Mouse (Mus musculus) myocyte (in vitro differentiated cells): ENCODE data around the gene Sh3gl3. TPM values are rescaled to one million over a fixed set of nuclear protein-coding genes. Genes with fewer than 3 reads are reported as not detected.
A peak's percentile ranks its signal among the peaks of the same experiment; 100 is the strongest.

ENCODE experiments used
- H3K27me3 ChIP-seq: one replicate; pipeline ENCODE4 v1.6.1; 2011; ENCODE audit not compliant: control insufficient read depth, insufficient read depth, insufficient read length
- H3K36me3 ChIP-seq: one replicate; pipeline ENCODE4 v1.6.1; 2011; ENCODE audit not compliant: control insufficient read depth, insufficient read depth
- H3K4me2 ChIP-seq: one replicate; pipeline ENCODE4 v1.6.1; 2011; ENCODE audit warnings: low read depth, control low read depth
- H3K4me3 ChIP-seq: one replicate; pipeline ENCODE4 v1.5.1; 2011; ENCODE audit warnings: mild to moderate bottlenecking, control low read depth, moderate library complexity
- H3K79me2 ChIP-seq: one replicate; pipeline ENCODE4 v1.6.1; 2011; ENCODE audit not compliant: control insufficient read depth, insufficient read depth
- H3ac ChIP-seq: one replicate; pipeline ENCODE4 v1.6.1; 2011; ENCODE audit not compliant: control insufficient read depth, insufficient read length
- CEBPB ChIP-seq: IDR thresholded peaks from 2 replicates; pipeline ENCODE4 v1.6.1; 2011; ENCODE audit warnings: mild to moderate bottlenecking, moderate library complexity; ENCODE audit not compliant: poor library complexity, insufficient read depth, severe bottlenecking
- E2F4 ChIP-seq: IDR thresholded peaks from one replicate; pipeline ENCODE4 v1.6.1; 2011; ENCODE audit warnings: mild to moderate bottlenecking, control low read depth, moderate library complexity; ENCODE audit not compliant: insufficient read depth
- MAX ChIP-seq: IDR thresholded peaks from one replicate; pipeline ENCODE4 v1.6.1; 2011; ENCODE audit warnings: low read depth, mild to moderate bottlenecking, control low read depth
- MYOD1 ChIP-seq, 3 experiments: IDR thresholded peaks; one replicate each; pipeline ENCODE4 v1.6.1; 2011; ENCODE audit warnings: control low read depth in 2 of 3, low read depth in 2 of 3, mild to moderate bottlenecking in 2 of 3, moderate library complexity in 1 of 3; ENCODE audit not compliant: insufficient read length in 2 of 3, control insufficient read depth in 1 of 3
- MYOG ChIP-seq, 3 experiments: IDR thresholded peaks; one replicate each; pipeline ENCODE4 v1.6.1; 2011; ENCODE audit warnings: control low read depth in 2 of 3, low read depth in 2 of 3, mild to moderate bottlenecking in 2 of 3; ENCODE audit not compliant: insufficient read length in 2 of 3, control insufficient read depth in 1 of 3, insufficient read depth in 1 of 3
- POLR2A ChIP-seq: IDR thresholded peaks from one replicate; pipeline ENCODE4 v1.6.1; 2011; ENCODE audit warnings: low read depth, mild to moderate bottlenecking, control low read depth, moderate library complexity; ENCODE audit not compliant: insufficient read length
- POLR2AphosphoS2 ChIP-seq: IDR thresholded peaks from one replicate; pipeline ENCODE4 v1.6.1; 2011; ENCODE audit warnings: low read depth, control low read depth; ENCODE audit not compliant: insufficient read length
- REST ChIP-seq: IDR thresholded peaks from one replicate; pipeline ENCODE4 v1.6.1; 2011; ENCODE audit warnings: mild to moderate bottlenecking, control low read depth, moderate library complexity; ENCODE audit not compliant: insufficient read depth, insufficient read length
- SRF ChIP-seq: IDR thresholded peaks from one replicate; pipeline ENCODE4 v1.6.1; 2011; ENCODE audit warnings: low read depth; ENCODE audit not compliant: control insufficient read depth, insufficient read length
- TCF12 ChIP-seq: IDR thresholded peaks from one replicate; pipeline ENCODE4 v1.6.1; 2011; ENCODE audit warnings: mild to moderate bottlenecking, control low read depth; ENCODE audit not compliant: poor library complexity, insufficient read depth, severe bottlenecking
- TCF3 ChIP-seq: IDR thresholded peaks from one replicate; pipeline ENCODE4 v1.6.1; 2011; ENCODE audit warnings: low read depth, control low read depth; ENCODE audit not compliant: insufficient read length
- USF1 ChIP-seq: IDR thresholded peaks from one replicate; pipeline ENCODE4 v1.6.1; 2011; ENCODE audit warnings: low read depth, mild to moderate bottlenecking, control low read depth, moderate library complexity
- polyA plus RNA-seq: library from polyadenylated mRNA; unstranded; fragments of >200 nt; fragmentation: generic; extraction: Trizol; gene quantifications from one replicate; pipeline ENCODE4 v1.2.1, GENCODE M21; 2012; ENCODE audit warnings: missing spikeins

Gene Sh3gl3
- polyA plus RNA-seq, 1 experiment = 1.1 TPM

DNA sequence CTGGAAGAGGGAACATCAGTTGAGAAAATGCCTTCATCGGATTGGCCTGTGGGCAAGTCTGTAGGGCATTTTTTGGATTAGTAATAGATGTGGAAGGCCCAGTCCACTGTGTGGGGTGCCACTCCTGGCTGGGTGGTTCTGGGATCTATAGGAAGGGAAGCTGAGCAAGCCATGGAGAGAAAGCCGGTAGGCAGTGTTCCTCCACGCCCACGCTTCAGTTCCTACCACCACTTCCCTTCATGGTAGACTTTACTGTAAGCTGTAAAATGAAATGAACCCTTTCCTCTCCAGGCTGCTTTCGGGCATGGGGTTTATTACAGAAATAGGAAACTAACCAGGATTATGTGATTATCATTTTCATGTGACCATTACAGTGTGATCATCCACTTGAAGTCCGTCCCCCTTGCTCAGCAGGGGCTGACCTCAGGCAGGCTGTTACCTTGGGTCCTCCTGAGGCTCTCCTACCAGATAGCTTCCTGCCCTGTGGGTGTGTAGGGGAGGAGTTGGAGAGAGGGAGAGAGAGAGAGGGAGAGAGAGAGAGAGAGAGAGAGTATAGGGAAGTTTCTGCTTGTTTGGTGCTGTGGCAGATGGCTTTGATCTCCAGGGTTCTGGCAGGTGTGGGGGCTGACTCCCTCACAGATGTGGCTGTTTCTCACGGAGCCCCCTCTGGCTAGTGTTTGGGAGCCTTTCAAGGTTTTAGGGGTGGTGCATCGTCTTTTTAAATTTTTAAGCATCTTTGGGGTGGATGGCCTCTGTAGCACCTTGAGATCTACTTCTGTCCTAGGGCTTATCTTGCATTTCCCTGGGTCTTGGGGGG is 67.0 kb downstream of the Sh3gl3 start:
- no peak overlapping the region for H3ac ChIP-seq
- H3K27me3 ChIP-seq = peaks cover 35% of the 10 kb centered on the region
- no peaks in the 10 kb centered on the region for H3K79me2 ChIP-seq
- no peak for TF ChIP-seq CEBPB
- H3K36me3 ChIP-seq = no peaks in the 10 kb centered on the region
- no peak overlapping the region for H3K4me2 ChIP-seq
- no peak overlapping the region for H3K4me3 ChIP-seq

- Histone ChIP-seq H3K4me2 (no peak overlapping the region), H3K36me3 (no peaks in the 10 kb centered on the region), H3ac (no peak overlapping the region), H3K27me3 (peaks cover 40% of the 10 kb centered on the region), H3K4me3 (no peak overlapping the region), H3K79me2 (no peaks in the 10 kb centered on the region)
- TF ChIP-seq POLR2AphosphoS2 (no peak), TCF12 (no peak)
These were observed 71.1 kb downstream of the Sh3gl3 start for GRCm38 (mm10) chr7:82244701-82245100.

GRCm38 (mm10) chr7:82248953-82249695 is 75.5 kb downstream of the Sh3gl3 start:
- TF ChIP-seq TCF12 (no peak), POLR2AphosphoS2 (no peak), TCF3 (no peak), MYOG (IDR thresholded peaks at IDR 0.05; ENCODE audit: control insufficient read depth in 1 of 3, insufficient read depth in 1 of 3, insufficient read length in 2 of 3, low read depth in 2 of 3) (no peak)
- Histone ChIP-seq H3K36me3 (no peaks in the 10 kb centered on the region), H3ac (no peak overlapping the region), H3K27me3 (peaks cover 17% of the 10 kb centered on the region), H3K4me3 (no peak overlapping the region), H3K4me2 (no peak overlapping the region), H3K79me2 (no peaks in the 10 kb centered on the region)

- no peaks in the 10 kb centered on the region for H3K79me2 ChIP-seq
- TF ChIP-seq POLR2A (no peak), E2F4 (no peak), POLR2AphosphoS2 (no peak), MYOD1 (IDR thresholded peaks at IDR 0.05; ENCODE audit: control insufficient read depth in 1 of 3, insufficient read length in 2 of 3, low read depth in 2 of 3) (no peak), CEBPB (no peak), REST (no peak)
- no peaks in the 10 kb centered on the region for H3K27me3 ChIP-seq
- peak overlapping the region; percentile 9 for H3ac ChIP-seq
- no peak overlapping the region for H3K4me3 ChIP-seq
- H3K36me3 ChIP-seq = no peaks in the 10 kb centered on the region
- H3K4me2 ChIP-seq = no peak overlapping the region
These were observed 79.7 kb downstream of the Sh3gl3 start for GRCm38 (mm10) chr7:82253309-82253708.

DNA sequence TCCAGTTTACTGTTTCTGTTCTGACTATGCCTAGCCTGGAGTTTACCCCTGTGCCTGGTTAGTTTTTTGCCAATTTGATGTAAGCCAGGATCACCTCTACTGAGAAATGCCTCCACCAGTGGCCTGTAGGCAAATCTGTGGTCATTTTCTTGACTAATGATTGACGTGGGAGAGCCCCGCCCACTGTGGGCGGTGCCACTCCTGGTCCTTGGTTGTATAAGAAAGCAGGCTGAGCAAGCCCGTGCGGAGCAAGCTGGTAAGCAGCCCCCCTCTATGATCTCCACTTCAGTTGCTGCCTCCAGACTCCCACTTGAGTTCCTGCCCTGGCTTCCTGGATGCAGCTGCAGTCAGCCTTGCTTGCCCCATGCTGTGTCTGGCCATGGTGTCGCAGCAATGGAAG is 83.3 kb downstream of the Sh3gl3 start:
- no peaks in the 10 kb centered on the region for H3K36me3 ChIP-seq
- TF ChIP-seq SRF (no peak), TCF3 (no peak), POLR2A (no peak), USF1 (no peak), E2F4 (no peak), POLR2AphosphoS2 (no peak), TCF12 (no peak), MYOG (IDR thresholded peaks at IDR 0.05; ENCODE audit: control insufficient read depth in 1 of 3, insufficient read depth in 1 of 3, insufficient read length in 2 of 3, low read depth in 2 of 3) (no peak), CEBPB (no peak), MYOD1 (IDR thresholded peaks at IDR 0.05; ENCODE audit: control insufficient read depth in 1 of 3, insufficient read length in 2 of 3, low read depth in 2 of 3) (no peak), MAX (no peak), REST (no peak)

More for the DNA sequence above, 83.3 kb downstream of the Sh3gl3 start:
- no peak overlapping the region for H3K4me3 ChIP-seq
- no peak overlapping the region for H3K4me2 ChIP-seq
- H3K79me2 ChIP-seq = no peaks in the 10 kb centered on the region
- no peaks in the 10 kb centered on the region for H3K27me3 ChIP-seq
- no peak overlapping the region for H3ac ChIP-seq
